ENCODE assay signal across 9 mouse cellular contexts in the genomic region with DNA sequence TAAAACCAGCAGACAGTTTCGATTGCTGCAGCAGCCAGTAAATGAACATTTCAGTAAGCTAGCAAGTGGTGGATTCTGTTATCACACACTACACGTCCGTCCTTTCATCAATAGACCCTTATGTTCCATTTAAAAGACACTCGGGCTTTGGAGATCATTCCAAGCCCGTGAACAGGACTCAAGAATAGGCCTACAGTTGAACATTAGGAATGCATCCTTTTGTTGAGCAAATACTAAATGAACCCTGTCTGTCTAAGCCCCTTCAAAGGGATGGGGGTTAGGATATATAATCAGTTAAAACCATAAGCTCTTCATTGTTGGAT. TPM values are rescaled to one million over a fixed set of nuclear protein-coding genes. Genes with fewer than 3 reads are reported as not detected.
DNase-seq lines count a peak whose midpoint lies in the region; ATAC-seq and TF ChIP-seq lines count a peak whose summit lies in the region.
"Had no signal": no experiment of that assay in that cellular context is flagged by ENCODE, and none has a peak within 500 bp of the region (broad histone marks: within the 10 kb centered on the region; RNA-seq: fewer than 3 reads in every experiment).

No protein-coding gene starts in this region.

- peak overlapping the region; percentile 93 for H3K4me2 ChIP-seq in heart, embryonic 11.5 days
- H3K4me2 ChIP-seq in forebrain, embryonic 16.5 days (ENCODE audit: low read length): peak overlapping the region; percentile 61
- peak overlapping the region; percentile 76 for H3K4me2 ChIP-seq in liver, embryonic 16.5 days (ENCODE audit: low read depth, low read length)

- ATAC-seq in heart, embryonic 11.5 days (replicated peaks; ENCODE audit: insufficient number of reproducible peaks, low FRiP score, low TSS enrichment): no peak
- no peak for ATAC-seq in forebrain, embryonic 16.5 days
- no peak for ATAC-seq in liver, embryonic 16.5 days (ENCODE audit: low read depth)
- ATAC-seq in granulocyte monocyte progenitor cell, adult 5-6 weeks (replicated peaks; ENCODE audit: poor library complexity, severe bottlenecking): no peak

- TF ChIP-seq CTCF in C2C12 (IDR thresholded peaks at IDR 0.05; ENCODE audit: control insufficient read depth, insufficient read depth, insufficient read length): no peak

- no peaks in the 10 kb centered on the region for H3K36me3 ChIP-seq in heart, embryonic 11.5 days (ENCODE audit: control insufficient read depth, insufficient read depth, low read length)
- H3K36me3 ChIP-seq in C2C12 (ENCODE audit: control insufficient read depth, insufficient read depth): no peaks in the 10 kb centered on the region
- no peaks in the 10 kb centered on the region for H3K36me3 ChIP-seq in forebrain, embryonic 16.5 days (ENCODE audit: control insufficient read depth, insufficient read depth)
- no peaks in the 10 kb centered on the region for H3K36me3 ChIP-seq in liver, embryonic 16.5 days (ENCODE audit: control insufficient read depth, insufficient read depth)

- H3K79me3 ChIP-seq in C2C12 (ENCODE audit: low read depth): no peaks in the 10 kb centered on the region

- H3K9me3 ChIP-seq in heart, embryonic 11.5 days (replicated peaks; ENCODE audit: control insufficient read depth, low read length): no peaks in the 10 kb centered on the region
- no peaks in the 10 kb centered on the region for H3K9me3 ChIP-seq in forebrain, embryonic 16.5 days (ENCODE audit: control insufficient read depth, low read length)
- no peaks in the 10 kb centered on the region for H3K9me3 ChIP-seq in liver, embryonic 16.5 days (replicated peaks; ENCODE audit: control insufficient read depth, low read length)

- peak overlapping the region; percentile 59; the same call in 1 of the 2 replicates for H3K9ac ChIP-seq in heart, embryonic 11.5 days (ENCODE audit: low read depth, low read length)
- H3K9ac ChIP-seq in forebrain, embryonic 16.5 days (replicated peaks; ENCODE audit: low read depth, low read length): no peak overlapping the region; the same call in 1 of the 2 replicates
- H3K9ac ChIP-seq in liver, embryonic 16.5 days (ENCODE audit: low read depth, low read length): no peak overlapping the region

- H3K4me3 ChIP-seq in heart, embryonic 11.5 days (ENCODE audit: low read depth, low read length): peak overlapping the region; percentile 62
- peak overlapping the region; percentile 34 for H3K4me3 ChIP-seq in C2C12 (ENCODE audit: insufficient read depth, poor library complexity, severe bottlenecking)
- peak overlapping the region; percentile 65 for H3K4me3 ChIP-seq in forebrain, embryonic 16.5 days (replicated peaks; ENCODE audit: low read length)
- peak overlapping the region; percentile 59 for H3K4me3 ChIP-seq in liver, embryonic 16.5 days (ENCODE audit: low read depth, low read length)

- H3K27ac ChIP-seq in heart, embryonic 11.5 days (ENCODE audit: low read depth, low read length): no peak overlapping the region
- no peak overlapping the region for H3K27ac ChIP-seq in forebrain, embryonic 16.5 days (ENCODE audit: low read length)
- H3K27ac ChIP-seq in liver, embryonic 16.5 days (ENCODE audit: low read length): no peak overlapping the region

- no peaks in the 10 kb centered on the region; the same call in 1 of the 2 replicates for H3K4me1 ChIP-seq in heart, embryonic 11.5 days (ENCODE audit: control insufficient read depth, insufficient read depth, low read length)
- H3K4me1 ChIP-seq in forebrain, embryonic 16.5 days (replicated peaks; ENCODE audit: control insufficient read depth, insufficient read depth, low read length): peaks cover 6% of the 10 kb centered on the region
- peaks cover 9% of the 10 kb centered on the region for H3K4me1 ChIP-seq in liver, embryonic 16.5 days (ENCODE audit: control insufficient read depth, low read depth, low read length)

- peak overlapping the region; percentile 64 for H3ac ChIP-seq in C2C12 (ENCODE audit: control insufficient read depth, insufficient read length, low read depth)

- WGBS in heart, embryonic 11.5 days (ENCODE audit: insufficient replicate concordance): 7% methylated on average over 5 of the region's 5 CpGs
- 6% methylated on average over 5 of the region's 5 CpGs for WGBS in forebrain, embryonic 16.5 days
- 17% methylated on average over 5 of the region's 5 CpGs for whole genome bisulfite sequencing in liver, embryonic 16.5 days (ENCODE audit: insufficient replicate concordance)

- H3K27me3 ChIP-seq in heart, embryonic 11.5 days (ENCODE audit: control insufficient read depth, insufficient read depth, low read length): peaks cover 59% of the 10 kb centered on the region
- H3K27me3 ChIP-seq in C2C12 (ENCODE audit: control insufficient read depth, insufficient read depth, insufficient read length): peaks cover 8% of the 10 kb centered on the region
- H3K27me3 ChIP-seq in forebrain, embryonic 16.5 days (replicated peaks; ENCODE audit: control insufficient read depth, insufficient read depth, low read length): peaks cover 76% of the 10 kb centered on the region
- peaks cover 76% of the 10 kb centered on the region for H3K27me3 ChIP-seq in liver, embryonic 16.5 days (ENCODE audit: control insufficient read depth, insufficient read depth, low read depth, low read length)

- H3K79me2 ChIP-seq in C2C12 (ENCODE audit: control insufficient read depth, insufficient read depth): no peaks in the 10 kb centered on the region

- no peak for DNase-seq in heart, postnatal 4 days
- DNase-seq in spleen, postnatal 10 days (ENCODE audit: low spot score in 2 of 2): no peak
- no peak for DNase-seq in spleen, postnatal 36 days (ENCODE audit: low spot score in 2 of 2)
- DNase-seq: B cell, adult 2 months had no signal

TF ChIP-seq in C2C12, 6 proteins besides CTCF, POLR2A, EP300 and RAD21:
- TF ChIP-seq FOSL1 (IDR thresholded peaks at IDR 0.05; ENCODE audit: insufficient read depth, low read length, poor library complexity, severe bottlenecking): no peak
- no peak for TF ChIP-seq MAX (IDR thresholded peaks at IDR 0.05)
- no peak for TF ChIP-seq USF1 (IDR thresholded peaks at IDR 0.05; ENCODE audit: low read depth)
- no peak for TF ChIP-seq CEBPB (IDR thresholded peaks at IDR 0.05; ENCODE audit: low read depth)
- no peak for TF ChIP-seq MYOD1 (IDR thresholded peaks at IDR 0.05; ENCODE audit: control insufficient read depth, insufficient read length, low read depth)
- TF ChIP-seq MYOG (IDR thresholded peaks at IDR 0.05; ENCODE audit: control insufficient read depth, extremely low read depth, insufficient read length): no peak

RNA-seq across cellular contexts. Expression of a gene that starts 14.6 kb away (rescaled TPM):
- 0.14 and 0.39 TPM in 2 replicates for polyA plus RNA-seq in heart, embryonic 11.5 days (2014; fragmentation: Nextera tagmentation; extraction: Ambion mirVana)
- total RNA-seq in heart, postnatal 4 days (2021): under 1 TPM in 1 of 2 experiments, not detected in 1; 0.27 TPM
- 0.89 TPM for polyA plus RNA-seq in C2C12 (2012; fragmentation: generic; extraction: Trizol)
- 0.41 and 0.55 TPM in 2 replicates for polyA plus RNA-seq in forebrain, embryonic 16.5 days (2015; fragmentation: Nextera tagmentation; extraction: Ambion mirVana)
- polyA plus RNA-seq in liver, embryonic 16.5 days (2015; fragmentation: Nextera tagmentation; extraction: Ambion mirVana): not detected in 2 replicates
- not detected in 2 replicates for total RNA-seq in granulocyte monocyte progenitor cell, adult 5-6 weeks (2014; fragmentation: Nextera tagmentation)
- not detected in 2 replicates for total RNA-seq in granulocyte monocyte progenitor cell, adult 5-6 weeks (2017)
